Mouse (Mus musculus) bone marrow macrophage, adult 2 months (primary cell): ENCODE measurements around the gene B4galt1. TPM values are rescaled to one million over a fixed set of nuclear protein-coding genes. Genes with fewer than 3 reads are reported as not detected.

ENCODE experiments used
- H3K27ac ChIP-seq: 2 replicates; pipeline ENCODE4 v1.5.1; 2012; ENCODE audit warnings: low read depth, low read length; ENCODE audit not compliant: insufficient read depth
- H3K4me1 ChIP-seq: 2 replicates; pipeline ENCODE4 v1.6.1; 2012; ENCODE audit warnings: low read length; ENCODE audit not compliant: control insufficient read depth, insufficient read depth
- H3K4me3 ChIP-seq: 2 replicates; pipeline ENCODE4 v1.5.1; 2012; ENCODE audit warnings: mild to moderate bottlenecking, low read length, moderate library complexity; ENCODE audit not compliant: insufficient read depth
- CTCF ChIP-seq: IDR thresholded peaks from 2 replicates; pipeline ENCODE4 v1.5.1; 2012; ENCODE audit warnings: low read depth, mild to moderate bottlenecking, low read length, moderate library complexity
- POLR2A ChIP-seq: IDR thresholded peaks from 2 replicates; pipeline ENCODE4 v1.6.1; 2012; ENCODE audit warnings: mild to moderate bottlenecking, low read depth, low read length, borderline replicate concordance
- polyA plus RNA-seq: library from polyadenylated mRNA; stranded (reverse); fragments of >200 nt; gene quantifications from 2 replicates; pipeline ENCODE4 v1.2.4, GENCODE M21; 2012; ENCODE audit not compliant: missing spikeins, insufficient read depth, insufficient read length

The B4galt1 gene
- polyA plus RNA-seq, 1 experiment: 75.9 TPM

GRCm38 (mm10) chr4:40759876-40760275 lies 93.9 kb downstream of the B4galt1 start:
- Histone ChIP-seq H3K4me3 (no peak overlapping the region), H3K27ac (no peak overlapping the region), H3K4me1 (no peaks in the 10 kb centered on the region)
- TF ChIP-seq CTCF (no peak), POLR2A (no peak)

- no peak for TF ChIP-seq CTCF
- TF ChIP-seq POLR2A: no peak
- H3K27ac ChIP-seq: peak within 1 kb of the TSS; percentile 41; the same call in 1 of the 2 replicates
- peak within 1 kb of the TSS; percentile 98 for H3K4me3 ChIP-seq
- no peaks in the 10 kb centered on the region for H3K4me1 ChIP-seq
These were observed 95.9 kb downstream of the B4galt1 start, which contains the start of gene Smu1 for GRCm38 (mm10) chr4:40757780-40758420. Gene Smu1, minus strand, starts transcription at chr4:40757923.

DNA sequence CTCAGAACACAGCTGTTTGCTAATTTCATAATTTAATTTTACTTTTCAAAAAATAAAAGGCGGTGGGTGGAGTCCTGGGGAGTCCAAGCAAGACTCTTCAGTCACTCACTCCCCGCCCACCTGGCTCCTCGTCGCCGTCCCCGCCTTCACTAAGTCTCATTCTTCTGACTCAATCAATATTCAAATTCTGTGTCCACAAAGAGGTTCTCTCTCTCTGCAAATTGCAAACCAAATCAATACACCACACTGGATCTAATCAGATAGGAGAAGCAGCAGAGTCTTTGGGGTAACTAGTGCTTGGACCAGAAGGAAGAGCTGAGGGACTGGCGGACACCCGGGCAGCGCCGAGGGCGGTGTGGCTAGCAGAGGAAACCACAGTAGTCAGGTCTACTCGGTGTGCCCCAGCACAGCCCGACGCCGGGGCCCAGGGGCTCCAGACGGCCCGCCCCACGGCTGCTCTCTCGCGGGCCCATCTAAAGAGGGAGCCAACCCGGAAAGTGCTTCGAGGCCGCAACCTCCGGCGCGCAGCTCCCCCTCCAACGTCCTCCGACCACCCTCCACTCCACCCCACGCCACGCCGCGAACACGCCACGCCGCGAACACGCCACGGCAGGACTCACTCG lies 96.5 kb downstream of the B4galt1 start:
- H3K4me3 ChIP-seq: peak overlapping the region; percentile 98
- TF ChIP-seq POLR2A (no peak), CTCF (no peak)
- peak overlapping the region; percentile 41; the same call in 1 of the 2 replicates for H3K27ac ChIP-seq
- no peaks in the 10 kb centered on the region for H3K4me1 ChIP-seq

Other genes with a start within 250 kb of the B4galt1 start
- 12.0 and 12.1 TPM in 2 replicates for gene Aptx, start 150.8 kb downstream of the B4galt1 start, polyA plus RNA-seq
- gene Dnaja1, start 131.9 kb downstream of the B4galt1 start, polyA plus RNA-seq: 100 and 113 TPM in 2 replicates
- gene Smu1, start 96.1 kb downstream of the B4galt1 start, polyA plus RNA-seq: 46.7 and 50.5 TPM in 2 replicates
- not detected in 2 replicates for gene Spink4, start 66.0 kb upstream of the B4galt1 start, polyA plus RNA-seq
- 141 and 155 TPM in 2 replicates for gene Bag1, start 94.3 kb upstream of the B4galt1 start, polyA plus RNA-seq
- 128 and 135 TPM in 2 replicates for gene Chmp5, start 94.4 kb upstream of the B4galt1 start, polyA plus RNA-seq
- 38.5 and 38.8 TPM in 2 replicates for gene Nfx1, start 116.9 kb upstream of the B4galt1 start, polyA plus RNA-seq
- not detected in 2 replicates for gene Aqp7, start 194.1 kb upstream of the B4galt1 start, polyA plus RNA-seq
- gene Aqp3, start 244.2 kb upstream of the B4galt1 start, polyA plus RNA-seq: not detected in 2 replicates